Mouse (Mus musculus) c-Kit-negative CD71-positive TER-119-positive erythroid progenitor cells, embryonic 14.5 days (primary cell): Measurements from ENCODE around the gene Gm4847.

Experiments used
- DNase-seq: peaks from one replicate; pipeline ENCODE4 v3.0.0-alpha.2; 2013; ENCODE audit warnings: low read depth, low spot score

Gm4847 gene

GRCm38 (mm10) chr1:166647593-166647992, at the start of gene Gm4847:
Gene Gm4847, minus strand, starts transcription at chr1:166647693.
- no peak for DNase-seq

GRCm38 (mm10) chr1:166681745-166682144, 34.3 kb upstream of the Gm4847 start, which contains the start of gene Fmo9:
Gene Fmo9, minus strand, starts transcription at chr1:166681845.
- DNase-seq, result no peak

GRCm38 (mm10) chr1:166669264-166669663, 21.8 kb upstream of the Gm4847 start:
- DNase-seq, result no peak

DNA sequence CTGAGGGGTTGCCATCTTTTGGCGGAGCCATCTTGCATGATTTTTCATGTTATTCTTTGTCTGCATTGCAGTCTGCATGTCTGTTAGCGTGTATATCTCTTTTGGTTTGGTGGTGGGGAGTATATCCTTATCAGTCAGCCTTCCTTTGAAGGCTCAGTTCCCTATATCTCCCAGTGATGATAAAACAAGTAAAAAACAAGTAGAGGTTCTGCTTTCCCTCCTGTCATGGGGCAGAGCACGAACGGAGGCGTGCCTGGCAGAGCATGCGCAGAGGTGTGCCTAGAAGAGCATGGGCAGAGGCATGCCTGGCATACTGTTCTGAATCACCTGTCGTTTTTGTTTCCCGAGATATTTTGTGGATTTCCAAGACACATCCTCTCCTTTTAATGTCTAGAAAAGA, 13.3 kb upstream of the Gm4847 start:
- DNase-seq, result no peak
